Mouse (Mus musculus) kidney, adult 9 months (tissue): ENCODE measurements at regions not wholly inside any gene's neighbourhood (a gene's known extent, or its start where the extent isn't known, plus 50 kb on each side); places are given as distances from the start of the nearest gene placed in this dataset.

Source experiments
- DNase-seq: peaks from one replicate; pipeline ENCODE4 v3.0.0; 2022

DNA sequence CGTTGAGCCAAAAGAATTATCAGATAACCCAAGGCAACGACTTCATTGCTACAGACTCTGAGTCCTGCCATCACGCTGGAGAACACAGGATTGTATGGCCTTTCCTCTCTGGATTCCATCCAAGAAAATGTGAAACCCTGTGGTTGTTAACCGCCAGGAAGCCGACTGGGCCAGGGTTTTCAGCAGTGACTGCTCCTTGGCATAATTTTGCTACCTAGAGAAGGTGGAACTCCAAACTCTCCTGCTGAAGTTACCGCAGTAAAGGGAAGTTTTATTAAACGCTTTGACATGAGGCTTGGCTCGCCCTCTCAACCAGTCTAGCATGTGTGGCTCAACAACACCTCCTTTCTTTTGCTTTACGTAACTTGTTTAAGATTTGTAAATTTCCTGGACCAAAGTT is 116.9 kb downstream of the Wif1 start:
- no peak for DNase-seq

DNA sequence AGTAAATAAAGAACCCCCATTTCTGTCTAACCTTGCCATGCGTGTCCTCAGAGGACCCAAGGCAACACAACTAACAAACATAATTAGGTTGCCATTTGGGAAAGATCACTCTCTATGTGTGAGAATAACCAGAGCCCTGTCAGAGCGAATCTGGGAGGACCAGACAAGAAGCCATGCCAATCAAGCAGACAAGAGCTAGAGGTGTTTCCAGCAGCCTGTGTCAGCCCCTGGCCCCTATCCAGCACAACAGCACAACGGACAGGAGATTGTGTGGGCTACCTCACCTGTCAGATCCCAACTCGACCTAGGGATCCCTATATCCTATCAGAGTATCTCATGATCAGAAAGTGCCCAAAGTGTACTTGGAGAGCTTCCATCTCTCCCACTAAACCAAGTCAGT is 119.9 kb downstream of the Wif1 start:
- no peak for DNase-seq

DNA sequence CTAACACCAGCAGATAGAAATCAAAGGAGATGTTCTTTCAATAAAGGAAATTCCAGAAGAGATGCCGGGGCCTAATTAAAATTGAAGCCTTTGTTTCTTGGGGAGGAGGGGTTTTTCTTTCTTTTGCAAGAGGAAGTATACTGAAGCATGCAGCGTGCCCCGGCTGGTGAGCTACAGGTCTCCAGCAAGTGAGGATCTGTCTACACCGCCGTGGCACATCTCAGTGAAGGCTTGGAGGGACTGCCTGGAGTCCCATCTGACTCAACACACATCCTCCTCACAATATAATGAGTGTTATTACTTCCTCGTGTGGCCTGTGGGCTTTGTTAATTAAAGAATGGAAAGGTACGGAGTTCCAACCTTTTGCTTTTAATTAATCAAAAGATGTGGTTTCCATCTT is 126.7 kb downstream of the Wif1 start:
- DNase-seq = no peak

DNA sequence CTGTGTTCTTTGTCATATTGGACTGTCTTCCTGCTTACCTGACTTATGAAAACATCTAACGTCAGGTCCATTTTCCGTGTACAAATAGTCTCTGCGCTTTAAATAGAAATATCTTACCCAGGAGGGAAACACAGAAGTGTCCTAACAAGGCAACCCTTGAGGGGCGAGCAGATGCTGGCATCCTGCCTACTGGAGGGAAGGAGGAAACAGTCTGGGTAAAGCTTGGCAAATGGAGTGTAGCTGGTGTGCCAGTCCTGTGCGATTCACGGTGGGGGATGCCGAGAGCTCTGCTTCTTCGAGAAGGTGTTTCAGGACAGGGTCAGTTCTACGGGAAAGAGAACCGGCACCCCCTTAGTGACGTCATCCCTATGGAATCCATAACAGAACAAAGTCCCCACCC is 127.4 kb downstream of the Wif1 start:
- no peak for DNase-seq

DNA sequence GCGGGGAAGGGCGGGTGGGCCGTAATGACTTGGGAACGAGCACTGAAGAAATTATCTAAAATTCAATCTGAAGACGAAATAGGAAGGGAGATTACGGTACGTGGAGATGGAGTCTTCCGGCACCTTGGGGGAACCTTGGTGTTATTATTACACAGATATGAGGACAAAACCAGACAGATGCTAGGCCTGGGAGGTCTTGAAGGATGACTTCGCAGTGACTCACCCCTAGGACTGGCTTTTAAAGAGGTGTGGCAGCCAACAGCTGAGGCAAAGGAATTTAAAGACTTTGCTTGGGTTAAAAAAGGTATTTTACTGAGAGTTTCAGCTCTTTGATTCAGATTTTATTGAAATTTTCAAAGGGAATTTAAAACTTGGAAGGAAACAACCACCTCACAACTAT is 140.3 kb downstream of the Wif1 start:
- DNase-seq = no peak

DNA sequence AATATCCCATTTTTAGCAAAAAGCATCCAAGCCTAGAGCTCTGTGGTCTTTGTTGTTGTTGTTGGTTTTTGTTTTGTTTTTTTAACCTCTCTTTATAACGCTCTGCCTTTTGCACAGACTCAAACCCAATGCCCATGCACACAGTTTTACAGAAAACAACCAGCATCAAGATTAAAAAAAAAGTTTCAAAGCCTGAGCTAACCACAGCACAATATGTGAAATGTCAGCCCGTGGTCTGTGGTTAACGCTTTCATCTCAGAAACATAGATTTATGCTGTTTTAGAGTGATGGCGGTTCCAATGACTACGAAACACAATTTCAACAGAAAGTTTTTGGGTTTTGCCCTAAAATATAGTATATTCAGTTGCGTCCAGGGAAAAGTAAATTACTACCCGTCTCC is 155.4 kb downstream of the Wif1 start:
- DNase-seq = no peak

DNA sequence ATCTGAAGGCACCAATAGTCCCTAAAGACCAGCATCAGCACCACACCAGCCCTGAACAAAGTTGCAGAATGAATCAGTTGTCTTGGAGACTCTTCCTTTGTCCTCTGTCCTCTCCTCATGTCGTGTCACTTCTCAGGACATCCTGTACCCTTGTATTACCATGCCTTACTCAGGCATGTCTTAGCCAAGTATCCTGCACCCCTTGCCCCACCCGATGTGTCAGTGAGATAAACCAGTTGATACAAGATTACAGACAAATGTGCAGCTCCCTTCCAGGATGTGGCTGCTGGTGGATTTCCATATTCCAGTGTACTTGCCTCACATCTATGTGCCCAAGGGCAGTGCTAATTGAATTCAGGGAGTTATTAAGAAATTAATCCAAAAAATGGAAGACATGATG is 151.8 kb downstream of the Tbc1d30 start:
- DNase-seq = no peak

DNA sequence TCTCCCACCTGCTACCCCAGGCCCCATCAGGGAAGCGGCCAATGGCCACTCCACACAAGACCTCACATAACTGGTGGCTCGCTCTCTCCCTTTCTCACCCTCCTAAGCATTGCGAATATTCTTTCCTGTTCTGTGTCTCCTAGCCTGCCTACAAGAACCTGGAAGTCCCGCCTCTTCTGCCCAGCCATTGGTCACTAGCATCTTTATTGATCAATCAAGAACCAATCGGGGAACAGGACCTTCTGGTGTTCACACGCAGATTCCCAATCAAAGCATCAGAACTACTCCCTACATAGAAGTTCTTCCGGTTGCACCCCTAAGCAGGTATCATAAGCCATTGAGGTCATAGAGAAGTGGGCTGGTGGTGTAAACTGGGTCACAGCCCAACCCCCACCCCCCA is 148.5 kb downstream of the Tbc1d30 start:
- no peak for DNase-seq

DNA sequence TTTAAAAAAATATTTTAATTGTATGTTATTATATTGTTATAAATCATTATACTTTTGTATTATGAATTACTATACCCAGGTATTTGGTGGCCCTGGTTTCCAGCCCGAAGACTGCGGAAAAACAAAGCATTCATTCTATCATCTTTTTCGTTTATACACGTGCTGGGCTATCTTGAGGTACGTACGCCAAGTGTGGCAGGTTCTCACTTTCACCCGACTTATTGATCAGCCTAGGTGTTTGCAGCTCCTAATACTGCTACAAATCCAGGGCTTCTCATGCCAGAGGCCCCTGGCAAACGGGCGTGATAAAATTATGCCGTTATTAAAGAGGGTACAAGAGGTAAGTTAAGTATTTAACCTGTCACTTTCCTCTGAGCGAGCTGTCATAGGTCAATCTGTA is 145.5 kb downstream of the Tbc1d30 start:
- DNase-seq = no peak

DNA sequence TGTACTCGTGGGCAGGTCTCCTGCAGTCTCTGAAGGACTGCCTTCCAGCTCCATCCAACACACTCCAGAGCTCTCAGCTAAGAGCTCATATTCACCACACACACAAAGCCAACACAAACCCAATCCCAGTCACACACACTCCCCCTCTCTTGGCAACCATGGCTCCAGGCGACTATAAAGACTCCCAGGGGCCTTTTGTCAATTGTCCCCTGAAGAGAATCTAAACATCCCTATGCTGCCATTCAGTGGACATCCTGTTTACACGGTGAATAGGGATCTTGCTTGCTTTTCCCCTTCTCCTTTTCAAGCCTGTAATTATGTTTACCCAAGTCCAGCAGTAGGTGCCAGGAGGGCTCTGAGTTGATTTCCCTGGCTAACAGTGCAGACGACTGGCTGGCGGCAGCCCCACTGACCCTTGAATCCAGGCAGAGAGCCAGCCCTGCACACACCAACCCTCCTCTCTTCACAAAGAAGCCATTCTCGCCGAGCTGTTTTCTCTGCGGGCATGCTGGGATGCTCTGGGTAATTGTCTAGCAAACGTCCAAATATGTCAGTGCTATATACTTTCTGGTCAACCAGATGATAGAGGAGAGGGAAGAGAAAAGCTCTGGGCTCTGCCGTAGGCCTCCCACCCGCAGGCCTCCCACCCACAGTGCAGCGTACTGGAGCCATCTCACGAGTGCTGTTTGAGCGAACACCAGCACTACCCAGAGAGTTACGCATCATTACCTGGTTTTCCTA is 144.9 kb downstream of the Tbc1d30 start:
- DNase-seq = peak; percentile 86

DNA sequence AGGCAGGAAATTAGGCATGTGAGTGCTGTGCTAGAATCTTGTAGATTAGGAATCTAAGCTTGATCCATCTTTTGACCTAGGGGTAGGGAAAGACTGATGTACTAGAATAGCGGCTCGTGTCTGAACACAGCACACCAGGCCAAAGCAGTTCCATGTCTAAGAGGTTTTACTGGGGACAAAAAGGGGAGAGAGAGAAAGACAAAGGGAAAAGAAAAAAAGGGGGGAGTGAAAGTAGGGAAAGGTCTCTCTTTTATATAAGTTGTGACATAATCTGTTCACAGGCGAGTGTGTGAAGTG is 144.4 kb downstream of the Tbc1d30 start:
- no peak for DNase-seq
